Mouse (Mus musculus) MEL (cell line): Measurements from ENCODE around the gene Ipmk.

Experiments used
- E2F4 ChIP-seq: IDR thresholded peaks from 2 replicates; pipeline ENCODE4 v1.6.1; 2011; ENCODE audit warnings: low read depth, low read length, improper control_type of control experiment, borderline replicate concordance
- EP300 ChIP-seq, 2 experiments: IDR thresholded peaks; 2 replicates each; pipeline ENCODE4 v1.6.1; 2011; ENCODE audit warnings: improper control_type of control experiment in 2 of 2, low read length in 2 of 2, low read depth in 1 of 2, mild to moderate bottlenecking in 1 of 2
- GATA1 ChIP-seq: IDR thresholded peaks from 2 replicates; pipeline ENCODE4 v1.6.1; 2011; ENCODE audit warnings: low read depth, low read length, improper control_type of control experiment
- HCFC1 ChIP-seq: IDR thresholded peaks from 2 replicates; pipeline ENCODE4 v1.6.1; 2012; ENCODE audit warnings: low read depth, mild to moderate bottlenecking, inconsistent platforms, low read length, improper control_type of control experiment, moderate library complexity
- POLR2A ChIP-seq, 2 experiments: IDR thresholded peaks; 2 replicates each; pipeline ENCODE4 v1.6.1; 2011 to 2012; ENCODE audit warnings: low read length in 2 of 2, mild to moderate bottlenecking in 2 of 2, control low read depth in 1 of 2, improper control_type of control experiment in 1 of 2, low read depth in 1 of 2, moderate library complexity in 1 of 2; ENCODE audit not compliant: control insufficient read depth in 1 of 2, insufficient read depth in 1 of 2, poor library complexity in 1 of 2
- TBP ChIP-seq: IDR thresholded peaks from 2 replicates; pipeline ENCODE4 v1.8.0; 2011; ENCODE audit warnings: low read depth, low read length, improper control_type of control experiment
- USF1 ChIP-seq: IDR thresholded peaks from 2 replicates; pipeline ENCODE4 v1.6.1; 2014; ENCODE audit warnings: low read depth, mild to moderate bottlenecking, inconsistent platforms, low read length, improper control_type of control experiment, moderate library complexity
- ZNF384 ChIP-seq: IDR thresholded peaks from 2 replicates; pipeline ENCODE4 v1.6.1; 2012; ENCODE audit warnings: low read depth, mild to moderate bottlenecking, inconsistent platforms, low read length, improper control_type of control experiment

DNA sequence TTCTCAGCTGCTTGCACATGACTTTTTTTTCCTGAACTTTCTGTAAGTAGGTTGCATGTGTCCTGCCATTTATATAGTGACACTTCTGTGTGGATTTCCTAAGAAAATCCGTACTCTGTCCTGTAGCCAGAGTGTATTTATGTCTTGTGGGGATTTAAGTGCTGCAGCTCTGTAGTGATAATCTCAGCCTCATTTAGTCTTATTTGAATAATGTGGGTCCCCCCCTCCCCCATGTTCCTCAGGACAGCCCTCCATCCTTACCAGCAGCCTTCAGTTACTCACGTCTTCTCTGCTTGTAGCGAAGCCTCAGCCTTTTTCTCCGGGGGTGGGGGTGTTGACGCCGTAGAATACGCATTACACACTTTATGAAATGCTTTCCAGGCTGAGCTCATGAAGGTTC lies 3.7 kb downstream of the Ipmk start:
- TF ChIP-seq E2F4 (no peak), GATA1 (no peak), HCFC1 (no peak), EP300 (IDR thresholded peaks at IDR 0.05; ENCODE audit: low read depth in 1 of 2, low read length in 2 of 2) (no peak), TBP (no peak), POLR2A (IDR thresholded peaks at IDR 0.05; ENCODE audit: control insufficient read depth in 1 of 2, insufficient read depth in 1 of 2, low read depth in 1 of 2, low read length in 2 of 2, poor library complexity in 1 of 2) (no peak), ZNF384 (no peak), USF1 (no peak)
